Mouse (Mus musculus): ENCODE measurements around the gene Bag2.

DNA sequence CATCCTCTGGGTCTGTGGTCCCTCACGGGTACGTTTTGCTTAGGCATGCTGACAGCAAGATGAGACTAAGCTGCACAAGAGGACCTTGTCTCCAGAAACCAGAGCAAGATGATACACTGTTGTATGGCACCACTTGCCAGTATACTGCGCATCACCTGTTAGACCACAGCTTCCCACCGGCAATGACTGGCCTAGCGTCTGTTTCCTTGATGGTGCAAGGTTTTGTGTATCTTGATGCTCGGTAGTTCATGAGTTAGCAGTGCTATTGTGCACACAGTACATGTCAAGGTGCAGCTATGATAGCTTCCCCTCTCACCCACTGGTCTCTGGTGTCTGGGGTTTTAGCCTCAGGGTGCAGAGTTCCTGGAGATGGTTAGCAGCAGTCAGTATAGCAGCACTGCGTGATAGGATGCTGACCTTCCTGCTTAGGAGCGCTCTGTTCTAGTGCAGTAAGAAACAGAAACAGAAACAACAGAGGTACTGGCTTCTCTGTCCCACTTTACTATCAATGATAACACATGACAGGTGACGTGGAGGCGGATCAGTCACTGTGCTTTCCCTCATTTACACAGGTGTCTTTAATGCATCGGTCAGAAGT is 18.8 kb downstream of the Bag2 start:
- no peak for TF ChIP-seq CTCF (IDR thresholded peaks at IDR 0.05; ENCODE audit: low read depth, low read length)
- no peak for TF ChIP-seq POLR2A (IDR thresholded peaks at IDR 0.05; ENCODE audit: insufficient read depth, low read length)
